Mouse (Mus musculus): ENCODE data around the gene Cers2.

Gene Cers2

GRCm38 (mm10) chr3:95314486-95315093 is at the start of gene Cers2:
Gene Cers2 (plus strand): TSS chr3:95314791.
- DNase-seq, result no peak

- DNase-seq, result no peak
These were observed 48.5 kb upstream of the Cers2 start for GRCm38 (mm10) chr3:95266052-95266451.

- no peak for DNase-seq
These were observed 46.7 kb upstream of the Cers2 start for GRCm38 (mm10) chr3:95267855-95268254.

GRCm38 (mm10) chr3:95269789-95270188 is 44.8 kb upstream of the Cers2 start:
- DNase-seq, result no peak

- no peak for DNase-seq
These were observed 43.7 kb upstream of the Cers2 start for GRCm38 (mm10) chr3:95270766-95271364.

- no peak for DNase-seq
These were observed 41.1 kb upstream of the Cers2 start for GRCm38 (mm10) chr3:95273471-95273870.

- no peak for DNase-seq
These were observed 40.1 kb upstream of the Cers2 start for GRCm38 (mm10) chr3:95274453-95274852.

- no peak for DNase-seq
These were observed 39.4 kb upstream of the Cers2 start for GRCm38 (mm10) chr3:95275161-95275560.

- no peak for DNase-seq
These were observed 38.1 kb upstream of the Cers2 start for GRCm38 (mm10) chr3:95276428-95276934.

- peak; percentile 48 for DNase-seq
These were observed 37.4 kb upstream of the Cers2 start for GRCm38 (mm10) chr3:95277149-95277551.

GRCm38 (mm10) chr3:95280747-95281146 is 33.8 kb upstream of the Cers2 start:
- peak; percentile 31 for DNase-seq

GRCm38 (mm10) chr3:95281216-95282126 is 33.1 kb upstream of the Cers2 start, which contains the start of the genes Mindy1 and Prune1:
Gene Mindy1 (plus strand): TSS chr3:95281345.
Gene Prune1 (minus strand): TSS chr3:95282076.
- DNase-seq, result peak; percentile 98

GRCm38 (mm10) chr3:95282381-95282864 is 32.2 kb upstream of the Cers2 start:
- no peak for DNase-seq

GRCm38 (mm10) chr3:95282865-95283588 is 31.6 kb upstream of the Cers2 start:
- DNase-seq, result peak; percentile 89

GRCm38 (mm10) chr3:95283589-95283941 is 31.0 kb upstream of the Cers2 start:
- DNase-seq, result no peak

- peak; percentile 20 for DNase-seq
These were observed 30.5 kb upstream of the Cers2 start for GRCm38 (mm10) chr3:95284062-95284461.

- DNase-seq, result no peak
These were observed 29.9 kb upstream of the Cers2 start for GRCm38 (mm10) chr3:95284501-95285281.

GRCm38 (mm10) chr3:95285390-95285789 is 29.2 kb upstream of the Cers2 start:
- DNase-seq, result no peak

GRCm38 (mm10) chr3:95286011-95286410 is 28.6 kb upstream of the Cers2 start:
- no peak for DNase-seq

- DNase-seq, result no peak
These were observed 28.1 kb upstream of the Cers2 start for GRCm38 (mm10) chr3:95286510-95286909.

- no peak for DNase-seq
These were observed 27.1 kb upstream of the Cers2 start for GRCm38 (mm10) chr3:95287541-95287940.

GRCm38 (mm10) chr3:95289419-95289818 is 25.2 kb upstream of the Cers2 start:
- no peak for DNase-seq

Measured in retina, postnatal 1 day (tissue).